Mouse (Mus musculus) liver, postnatal 0 days (tissue): ENCODE data around the gene Tns4.

ENCODE experiments used
- CTCF ChIP-seq: sonication (generic); IDR thresholded peaks from 2 replicates; pipeline ENCODE4 v1.5.1; 2016; ENCODE audit warnings: antibody characterized with exemption, low read depth
- EP300 ChIP-seq: IDR thresholded peaks from 2 replicates; pipeline ENCODE4 v1.6.1; 2016; ENCODE audit warnings: antibody characterized with exemption, low read depth, mild to moderate bottlenecking

GRCm38 (mm10) chr11:99077869-99078268 lies 11.2 kb downstream of the Tns4 start:
- TF ChIP-seq CTCF (no peak), EP300 (no peak)
